Mouse (Mus musculus) fat pad, adult 2 months (tissue): ENCODE results near the gene Tmem164.

Experiments
- DNase-seq: peaks from one replicate; pipeline ENCODE4 v3.0.0-alpha.2; 2011; ENCODE audit warnings: low read depth, low spot score; ENCODE audit errors: extremely low read depth

Tmem164 gene

GRCm38 (mm10) chrX:142747428-142747827 is 66.2 kb downstream of the Tmem164 start:
- DNase-seq = no peak

GRCm38 (mm10) chrX:142748574-142748973 is 67.4 kb downstream of the Tmem164 start:
- DNase-seq = no peak

GRCm38 (mm10) chrX:142750775-142751174 is 69.6 kb downstream of the Tmem164 start:
- DNase-seq = no peak

- DNase-seq = no peak
Measured at GRCm38 (mm10) chrX:142755542-142755941, 74.3 kb downstream of the Tmem164 start.

- no peak for DNase-seq
Measured at GRCm38 (mm10) chrX:142760415-142760814, 79.2 kb downstream of the Tmem164 start.

- no peak for DNase-seq
Measured at GRCm38 (mm10) chrX:142763337-142763736, 82.1 kb downstream of the Tmem164 start.

GRCm38 (mm10) chrX:142769698-142770097 is 88.5 kb downstream of the Tmem164 start:
- no peak for DNase-seq

- peak; percentile 54 for DNase-seq
Measured at GRCm38 (mm10) chrX:142773658-142774057, 92.5 kb downstream of the Tmem164 start.

- no peak for DNase-seq
Measured at GRCm38 (mm10) chrX:142776131-142776530, 94.9 kb downstream of the Tmem164 start.

GRCm38 (mm10) chrX:142778638-142779037 is 97.4 kb downstream of the Tmem164 start:
- no peak for DNase-seq

- no peak for DNase-seq
Measured at GRCm38 (mm10) chrX:142786160-142787052, 105.2 kb downstream of the Tmem164 start.

GRCm38 (mm10) chrX:142792185-142792584 is 111.0 kb downstream of the Tmem164 start:
- no peak for DNase-seq

- no peak for DNase-seq
Measured at GRCm38 (mm10) chrX:142794069-142794610, 112.9 kb downstream of the Tmem164 start.

- DNase-seq = no peak
Measured at GRCm38 (mm10) chrX:142804596-142804995, 123.4 kb downstream of the Tmem164 start.

- no peak for DNase-seq
Measured at GRCm38 (mm10) chrX:142806126-142806525, 124.9 kb downstream of the Tmem164 start.

GRCm38 (mm10) chrX:142806620-142807061 is 125.4 kb downstream of the Tmem164 start:
- no peak for DNase-seq

GRCm38 (mm10) chrX:142808411-142808810 is 127.2 kb downstream of the Tmem164 start:
- no peak for DNase-seq

GRCm38 (mm10) chrX:142813146-142813545 is 131.9 kb downstream of the Tmem164 start:
- DNase-seq = no peak

GRCm38 (mm10) chrX:142818057-142818682 is 137.0 kb downstream of the Tmem164 start:
- no peak for DNase-seq

GRCm38 (mm10) chrX:142821239-142821638 is 140.0 kb downstream of the Tmem164 start:
- no peak for DNase-seq

GRCm38 (mm10) chrX:142821846-142822245 is 140.6 kb downstream of the Tmem164 start:
- no peak for DNase-seq

- no peak for DNase-seq
Measured at GRCm38 (mm10) chrX:142825309-142825708, 144.1 kb downstream of the Tmem164 start.
